Mouse (Mus musculus) olfactory bulb, adult 2 months (tissue): ENCODE results near the gene Kat2b. TPM values are rescaled to one million over a fixed set of nuclear protein-coding genes. Genes with fewer than 3 reads are reported as not detected.
A peak's percentile ranks its signal among the peaks of the same experiment; 100 is the strongest.

Experiments
- H3K27ac ChIP-seq: fragments of 200-500 bp; 2 replicates; pipeline ENCODE4 v1.5.1; 2012; ENCODE audit warnings: low read depth, low read length; ENCODE audit not compliant: insufficient read depth
- H3K4me1 ChIP-seq: fragments of 200-500 bp; 2 replicates; pipeline ENCODE4 v1.6.1; 2012; ENCODE audit warnings: low read length; ENCODE audit not compliant: control insufficient read depth, insufficient read depth
- H3K4me3 ChIP-seq: fragments of 200-500 bp; 2 replicates; pipeline ENCODE4 v1.5.1; 2012; ENCODE audit warnings: mild to moderate bottlenecking, low read depth, low read length, moderate library complexity; ENCODE audit not compliant: insufficient read depth
- CTCF ChIP-seq: fragments of 200-500 bp; IDR thresholded peaks from 2 replicates; pipeline ENCODE4 v1.5.1; 2012; ENCODE audit warnings: low read depth, mild to moderate bottlenecking, low read length, moderate library complexity; ENCODE audit not compliant: insufficient read depth
- POLR2A ChIP-seq: fragments of 200-500 bp; IDR thresholded peaks from 2 replicates; pipeline ENCODE4 v1.6.1; 2012; ENCODE audit warnings: mild to moderate bottlenecking, low read depth, low read length, moderate library complexity; ENCODE audit not compliant: insufficient read depth
- WGBS: fragments of 180-500 bp; shearing (Covaris S2); methylation state at CpG from one replicate; pipeline ENCODE4 v1.1.7; 2018; 5-methylcytosine and 5-hydroxymethylcytosine counted together
- polyA plus RNA-seq: library from polyadenylated mRNA; stranded (reverse); fragments of >200 nt; gene quantifications from 2 replicates; pipeline ENCODE4 v1.2.4, GENCODE M21; 2012; ENCODE audit warnings: low replicate concordance; ENCODE audit not compliant: missing spikeins, insufficient read depth, insufficient read length

The Kat2b gene
- polyA plus RNA-seq, 1 experiment: not detected

DNA sequence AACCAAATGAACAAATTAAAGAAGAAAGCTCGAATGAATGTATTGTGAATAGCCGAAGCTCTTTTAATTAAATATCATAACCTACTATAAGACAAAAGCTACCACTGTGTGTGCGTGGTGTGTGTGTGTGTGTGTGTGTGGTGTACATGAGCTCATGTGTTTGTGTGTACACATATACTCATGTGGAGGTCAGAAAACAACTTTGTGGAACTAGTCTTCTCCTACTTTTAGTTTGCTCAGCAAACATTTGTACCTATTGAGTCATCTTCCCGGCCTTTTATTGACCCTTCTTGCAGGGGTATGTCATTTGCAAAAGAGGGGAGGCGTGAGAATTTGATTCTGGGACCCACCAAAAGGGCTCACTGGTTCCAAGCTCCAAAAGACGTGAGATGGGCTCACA lies 11.6 kb downstream of the Kat2b start:
- TF ChIP-seq CTCF (no peak), POLR2A (no peak)
- H3K4me3 ChIP-seq: no peak overlapping the region
- peaks cover 10% of the 10 kb centered on the region; the same call in 1 of the 2 replicates for H3K4me1 ChIP-seq
- no peak overlapping the region for H3K27ac ChIP-seq
- 84% methylated on average over 6 of the region's 6 CpGs for WGBS

DNA sequence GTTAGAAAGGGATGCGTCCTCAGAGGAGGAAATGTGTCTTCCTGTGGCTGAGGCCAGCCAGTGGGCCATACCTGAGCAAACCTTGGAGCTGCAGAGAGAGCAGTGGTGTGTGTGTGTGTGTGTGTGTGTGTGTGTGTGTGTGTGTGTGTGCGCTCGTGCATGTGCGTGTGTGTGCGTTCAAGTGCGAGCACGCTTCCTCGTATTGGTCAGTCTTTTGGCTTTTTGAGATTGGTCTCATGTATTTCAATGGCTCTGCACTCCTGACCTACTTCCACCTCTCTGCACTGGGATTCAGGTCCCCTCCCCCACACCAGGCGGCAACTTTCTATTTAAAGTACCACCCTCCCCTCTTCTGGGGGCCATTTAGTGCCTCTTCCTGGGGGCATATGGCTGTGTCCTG lies 12.1 kb downstream of the Kat2b start:
- H3K4me1 ChIP-seq: peaks cover 10% of the 10 kb centered on the region; the same call in 1 of the 2 replicates
- no peak overlapping the region for H3K27ac ChIP-seq
- H3K4me3 ChIP-seq: no peak overlapping the region
- WGBS: 55% methylated on average over 9 of the region's 9 CpGs
- TF ChIP-seq CTCF: no peak
- TF ChIP-seq POLR2A: no peak

DNA sequence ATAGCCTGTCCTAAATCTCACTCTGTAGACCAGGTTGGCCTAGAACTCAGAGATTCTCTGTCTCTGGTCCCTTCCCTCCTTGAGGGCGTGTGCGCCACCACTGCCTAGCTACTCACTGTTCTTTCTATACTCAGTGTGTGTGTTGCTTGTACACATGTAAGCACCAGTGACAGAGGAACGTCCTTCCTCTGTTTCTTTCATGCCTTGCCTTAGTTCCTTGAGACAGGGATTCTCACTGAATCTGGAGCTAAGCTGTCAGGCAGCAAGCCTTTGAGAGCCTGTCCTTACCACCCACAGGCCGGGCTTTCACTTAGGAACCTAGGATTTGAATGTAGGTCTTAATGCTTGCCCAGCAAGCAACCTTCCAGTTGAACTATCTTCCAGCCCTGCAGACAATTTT lies 13.0 kb downstream of the Kat2b start:
- H3K4me3 ChIP-seq: no peak overlapping the region

DNA sequence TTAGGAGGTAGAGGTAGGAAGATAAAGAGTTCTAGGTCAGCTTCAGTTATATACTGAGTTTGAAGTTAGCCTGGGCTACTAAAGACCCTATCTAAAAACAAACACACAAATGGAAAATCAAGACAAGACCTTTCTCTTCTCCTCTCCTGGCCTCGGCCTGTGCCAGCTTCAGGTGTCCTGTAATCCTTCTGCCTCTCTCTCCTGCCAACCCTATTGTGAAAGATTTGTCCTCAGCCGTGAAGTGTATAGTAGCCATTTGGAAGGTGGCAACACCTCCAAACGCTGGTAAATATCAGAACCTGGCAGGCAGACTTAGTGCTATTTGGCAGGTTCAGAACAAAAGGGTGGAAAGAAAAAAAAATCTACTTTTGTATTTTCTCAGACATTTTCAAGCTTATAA lies 13.6 kb downstream of the Kat2b start:
- Histone ChIP-seq H3K4me3 (no peak overlapping the region), H3K4me1 (peaks cover 10% of the 10 kb centered on the region; the same call in 1 of the 2 replicates), H3K27ac (no peak overlapping the region)
- 70% methylated on average over 3 of the region's 3 CpGs for WGBS
- no peak for TF ChIP-seq POLR2A
- no peak for TF ChIP-seq CTCF

More for the DNA sequence above, 13.0 kb downstream of the Kat2b start:
- WGBS: 64% methylated on average over 4 of the region's 4 CpGs
- TF ChIP-seq CTCF (no peak), POLR2A (no peak)
- Histone ChIP-seq H3K27ac (no peak overlapping the region), H3K4me1 (peaks cover 10% of the 10 kb centered on the region; the same call in 1 of the 2 replicates)

DNA sequence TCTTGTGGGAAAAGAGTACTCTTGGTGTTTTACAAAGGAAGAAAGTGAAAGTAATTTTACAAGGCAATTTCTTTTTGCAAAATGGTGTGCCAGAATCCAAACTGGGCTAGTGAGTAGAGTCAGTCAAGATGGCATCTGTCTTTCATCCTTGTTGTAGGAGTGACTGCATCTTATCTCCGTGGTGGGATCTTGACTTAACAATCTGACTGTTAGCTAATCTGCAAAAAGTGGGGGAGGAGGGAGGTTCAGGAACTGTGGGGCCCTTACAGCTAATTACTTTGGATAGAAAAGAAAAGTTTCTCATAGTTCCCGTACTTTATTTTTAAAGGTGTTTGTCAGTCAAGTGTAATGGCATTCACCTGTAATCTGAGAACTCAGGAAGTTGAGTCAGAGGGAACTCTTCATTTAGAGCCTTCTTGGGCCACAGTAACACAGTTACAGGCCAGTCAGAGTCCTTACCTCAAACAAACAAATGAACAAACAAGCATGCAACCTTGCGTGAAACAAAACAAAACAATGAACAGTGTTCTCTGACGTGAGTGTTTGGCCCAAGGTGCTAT lies 15.4 kb downstream of the Kat2b start:
- TF ChIP-seq POLR2A (no peak), CTCF (no peak)
- H3K4me1 ChIP-seq: peaks cover 13% of the 10 kb centered on the region
- no peak overlapping the region for H3K27ac ChIP-seq
- WGBS: 61% methylated on average over 4 of the region's 4 CpGs
- no peak overlapping the region for H3K4me3 ChIP-seq

DNA sequence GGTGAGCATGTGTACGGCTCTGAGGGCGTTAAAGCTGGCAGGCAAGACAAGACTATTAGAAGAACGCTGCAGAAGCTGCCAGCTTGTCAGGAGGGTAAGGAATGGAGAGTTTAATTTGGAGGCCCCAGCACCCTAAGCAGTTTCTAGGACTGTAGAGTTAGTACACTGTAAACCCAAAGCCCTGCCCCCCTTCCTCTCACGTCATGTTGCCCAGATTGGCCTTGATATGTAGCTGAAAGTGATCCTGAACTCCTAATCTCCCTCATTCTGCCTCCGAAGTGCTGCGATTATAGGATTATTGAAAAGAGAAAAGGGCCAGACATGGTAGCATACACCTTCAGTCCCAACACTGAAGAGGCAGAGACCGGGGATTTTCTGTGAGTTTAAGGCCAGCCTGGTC lies 16.1 kb downstream of the Kat2b start:
- TF ChIP-seq CTCF: no peak
- no peak for TF ChIP-seq POLR2A
- WGBS: 73% methylated on average over 7 of the region's 7 CpGs
- no peak overlapping the region for H3K4me3 ChIP-seq
- peaks cover 18% of the 10 kb centered on the region for H3K4me1 ChIP-seq
- H3K27ac ChIP-seq: no peak overlapping the region

DNA sequence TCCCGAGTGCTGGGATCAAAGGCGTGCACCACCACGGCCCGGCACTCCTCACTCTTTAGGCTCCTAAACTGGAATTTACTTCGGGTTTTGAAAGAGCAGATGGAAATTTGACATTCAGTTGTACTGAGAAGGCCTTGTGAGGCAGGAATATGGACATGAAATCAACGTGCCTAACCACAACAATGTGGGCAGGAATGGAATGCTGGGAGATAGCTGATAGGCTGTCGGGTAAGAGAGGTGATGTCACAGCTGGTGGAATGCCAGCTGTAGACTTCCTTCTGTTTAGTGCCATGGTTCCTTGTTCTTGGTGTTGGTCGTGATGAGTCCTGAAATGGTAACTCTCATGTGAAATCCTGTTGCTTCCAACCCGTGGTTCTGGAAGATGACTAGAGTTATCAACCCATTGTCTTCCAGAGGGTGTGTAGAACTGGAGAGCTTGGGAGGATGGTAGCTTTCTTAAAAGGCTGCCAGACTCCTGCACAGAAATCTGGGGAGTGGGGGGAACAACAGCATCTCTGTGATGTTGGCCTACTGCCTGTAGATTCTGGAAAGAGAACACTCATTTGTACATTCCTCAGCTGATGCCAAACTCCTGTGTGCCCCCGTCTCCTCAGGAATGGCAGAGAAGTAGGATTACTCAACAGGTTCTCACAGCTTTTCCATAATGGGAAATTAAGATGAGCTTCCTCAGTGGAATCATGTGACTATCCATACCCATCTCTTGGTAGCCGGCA lies 17.4 kb downstream of the Kat2b start:
- Histone ChIP-seq H3K4me3 (no peak overlapping the region), H3K27ac (no peak overlapping the region), H3K4me1 (peaks cover 11% of the 10 kb centered on the region)
- 74% methylated on average over 11 of the region's 11 CpGs for WGBS
- TF ChIP-seq POLR2A (no peak), CTCF (no peak)

DNA sequence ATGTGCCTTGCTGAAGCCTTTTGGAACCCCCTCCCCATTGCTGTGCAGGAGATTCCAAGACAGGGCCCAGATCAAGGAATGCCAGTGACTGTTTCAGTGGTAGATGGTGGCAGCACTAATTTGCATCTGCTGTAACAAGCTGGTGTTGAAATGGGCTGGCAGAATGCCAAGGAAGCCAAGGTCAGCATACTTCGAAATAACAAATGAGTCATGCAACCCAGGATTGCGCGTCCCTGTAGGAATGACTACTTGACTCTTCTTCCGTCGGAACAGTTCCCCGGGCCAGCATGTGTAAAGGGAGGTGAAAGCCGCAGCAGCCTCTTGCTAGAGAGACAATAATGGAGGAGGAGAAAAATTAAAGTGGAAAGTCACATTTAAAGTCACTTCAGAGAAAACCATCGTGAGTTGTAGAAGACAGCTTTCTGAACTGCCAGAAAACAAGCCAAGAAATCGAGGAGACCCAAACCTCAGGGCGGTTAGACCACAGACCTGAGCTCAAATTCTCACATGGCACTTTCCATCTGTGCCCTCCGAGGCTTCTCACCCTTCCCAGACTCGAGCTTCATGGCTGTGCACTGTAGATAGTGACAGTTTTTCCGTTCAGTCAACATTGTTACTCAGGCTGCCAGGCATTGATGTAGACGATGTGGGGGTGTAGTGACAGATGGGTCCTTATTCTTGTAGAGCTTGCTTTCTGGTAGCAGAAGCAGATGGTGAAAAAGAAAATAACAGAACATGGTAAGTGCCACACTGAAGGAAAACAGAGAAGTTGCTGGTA lies 20.6 kb downstream of the Kat2b start:
- TF ChIP-seq POLR2A (no peak), CTCF (no peak)
- WGBS: 12% methylated on average over 14 of the region's 14 CpGs
- Histone ChIP-seq H3K4me3 (no peak overlapping the region), H3K27ac (peak overlapping the region; percentile 71), H3K4me1 (peaks cover 9% of the 10 kb centered on the region)
